Mouse (Mus musculus) kidney, adult 11 months (tissue): ENCODE data around the gene Ryr2.

Experiments
- DNase-seq: peaks from one replicate; pipeline ENCODE4 v3.0.0; 2022

Ryr2 gene

GRCm38 (mm10) chr13:11933334-11933733 is 173.4 kb downstream of the Ryr2 start:
- DNase-seq = no peak

- no peak for DNase-seq
Measured at GRCm38 (mm10) chr13:11928709-11929108, 178.0 kb downstream of the Ryr2 start.

- no peak for DNase-seq
Measured at GRCm38 (mm10) chr13:11927727-11928126, 179.0 kb downstream of the Ryr2 start.

GRCm38 (mm10) chr13:11926720-11927500 is 179.8 kb downstream of the Ryr2 start:
- no peak for DNase-seq

- DNase-seq = no peak
Measured at GRCm38 (mm10) chr13:11926215-11926614, 180.5 kb downstream of the Ryr2 start.

- no peak for DNase-seq
Measured at GRCm38 (mm10) chr13:11924732-11925131, 182.0 kb downstream of the Ryr2 start.

- DNase-seq = no peak
Measured at GRCm38 (mm10) chr13:11920495-11920894, 186.2 kb downstream of the Ryr2 start.

- no peak for DNase-seq
Measured at GRCm38 (mm10) chr13:11919448-11919847, 187.3 kb downstream of the Ryr2 start.

GRCm38 (mm10) chr13:11915619-11916018 is 191.1 kb downstream of the Ryr2 start:
- no peak for DNase-seq

- no peak for DNase-seq
Measured at GRCm38 (mm10) chr13:11914682-11915081, 192.1 kb downstream of the Ryr2 start.

GRCm38 (mm10) chr13:11912208-11912607 is 194.5 kb downstream of the Ryr2 start:
- DNase-seq = no peak

- DNase-seq = no peak
Measured at GRCm38 (mm10) chr13:11908123-11908522, 198.6 kb downstream of the Ryr2 start.

- no peak for DNase-seq
Measured at GRCm38 (mm10) chr13:11905126-11905525, 201.6 kb downstream of the Ryr2 start.

GRCm38 (mm10) chr13:11903272-11903671 is 203.5 kb downstream of the Ryr2 start:
- no peak for DNase-seq

GRCm38 (mm10) chr13:11902856-11903255 is 203.9 kb downstream of the Ryr2 start:
- no peak for DNase-seq

- no peak for DNase-seq
Measured at GRCm38 (mm10) chr13:11900631-11901030, 206.1 kb downstream of the Ryr2 start.

GRCm38 (mm10) chr13:11895631-11896030 is 211.1 kb downstream of the Ryr2 start:
- DNase-seq = no peak

GRCm38 (mm10) chr13:11891739-11892138 is 215.0 kb downstream of the Ryr2 start:
- DNase-seq = no peak

GRCm38 (mm10) chr13:11891115-11891514 is 215.6 kb downstream of the Ryr2 start:
- DNase-seq = no peak

- DNase-seq = no peak
Measured at GRCm38 (mm10) chr13:11884175-11884574, 222.6 kb downstream of the Ryr2 start.

GRCm38 (mm10) chr13:11882359-11882758 is 224.4 kb downstream of the Ryr2 start:
- DNase-seq = no peak

GRCm38 (mm10) chr13:11880503-11881227 is 226.1 kb downstream of the Ryr2 start:
- no peak for DNase-seq

- no peak for DNase-seq
Measured at GRCm38 (mm10) chr13:11879037-11879436, 227.7 kb downstream of the Ryr2 start.

GRCm38 (mm10) chr13:11874852-11875251 is 231.9 kb downstream of the Ryr2 start:
- DNase-seq = no peak
